Mouse (Mus musculus): ENCODE measurements around the gene Gcdh. TPM values are rescaled to one million over a fixed set of nuclear protein-coding genes. Genes with fewer than 3 reads are reported as not detected.

Gene Gcdh
- 34.7 and 51.0 TPM in 2 replicates for total RNA-seq (2014; fragmentation: Nextera tagmentation)
- total RNA-seq (2017), result 37.0 and 42.9 TPM in 2 replicates

GRCm38 (mm10) chr8:84893709-84894134 lies at the start of gene Gcdh:
TSS of gene Gcdh (minus strand) at chr8:84893921.
- ATAC-seq (replicated peaks; ENCODE audit: low FRiP score, low TSS enrichment, poor library complexity, severe bottlenecking), result peak; percentile 99

GRCm38 (mm10) chr8:84937620-84938485 lies 44.1 kb upstream of the Gcdh start:
- ATAC-seq (replicated peaks; ENCODE audit: low FRiP score, low TSS enrichment, poor library complexity, severe bottlenecking), result 0 out of 2 replicates have a peak, but pooled peaks have one; percentile 20

DNA sequence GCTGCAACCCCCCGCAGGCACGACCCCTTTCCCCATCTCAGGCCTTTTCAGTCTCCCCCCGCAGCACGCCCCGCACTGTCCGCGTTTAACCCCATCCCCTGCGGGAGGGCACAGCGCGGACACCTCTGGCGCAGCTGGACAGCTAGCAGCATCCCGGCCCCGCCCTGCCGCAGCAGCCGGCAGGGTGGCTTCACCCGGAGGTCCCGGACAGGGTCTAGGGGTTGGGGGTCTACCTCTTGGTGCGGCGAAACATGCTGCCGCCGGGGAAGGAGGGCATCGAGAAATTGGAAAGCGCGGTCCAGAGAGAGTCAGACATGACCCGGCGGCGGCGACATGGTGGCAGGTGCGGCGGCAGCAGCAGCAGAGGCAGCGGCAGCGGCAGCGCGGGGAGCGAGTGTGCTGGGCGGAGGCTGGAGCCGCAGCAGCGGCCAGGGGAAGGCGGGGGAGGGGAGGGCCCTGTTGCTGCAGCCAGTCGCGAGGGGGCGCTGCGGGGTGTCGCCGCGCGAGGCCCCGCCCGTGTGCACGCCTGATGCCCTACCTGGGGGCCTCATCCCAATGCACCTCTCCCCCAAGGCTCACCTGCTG lies 43.3 kb upstream of the Gcdh start, which contains the start of gene Mast1:
Gene Mast1, minus strand, starts transcription at position 398 of the 585 bp plus-strand sequence.
- ATAC-seq (replicated peaks; ENCODE audit: low FRiP score, low TSS enrichment, poor library complexity, severe bottlenecking), result peak; percentile 72

DNA sequence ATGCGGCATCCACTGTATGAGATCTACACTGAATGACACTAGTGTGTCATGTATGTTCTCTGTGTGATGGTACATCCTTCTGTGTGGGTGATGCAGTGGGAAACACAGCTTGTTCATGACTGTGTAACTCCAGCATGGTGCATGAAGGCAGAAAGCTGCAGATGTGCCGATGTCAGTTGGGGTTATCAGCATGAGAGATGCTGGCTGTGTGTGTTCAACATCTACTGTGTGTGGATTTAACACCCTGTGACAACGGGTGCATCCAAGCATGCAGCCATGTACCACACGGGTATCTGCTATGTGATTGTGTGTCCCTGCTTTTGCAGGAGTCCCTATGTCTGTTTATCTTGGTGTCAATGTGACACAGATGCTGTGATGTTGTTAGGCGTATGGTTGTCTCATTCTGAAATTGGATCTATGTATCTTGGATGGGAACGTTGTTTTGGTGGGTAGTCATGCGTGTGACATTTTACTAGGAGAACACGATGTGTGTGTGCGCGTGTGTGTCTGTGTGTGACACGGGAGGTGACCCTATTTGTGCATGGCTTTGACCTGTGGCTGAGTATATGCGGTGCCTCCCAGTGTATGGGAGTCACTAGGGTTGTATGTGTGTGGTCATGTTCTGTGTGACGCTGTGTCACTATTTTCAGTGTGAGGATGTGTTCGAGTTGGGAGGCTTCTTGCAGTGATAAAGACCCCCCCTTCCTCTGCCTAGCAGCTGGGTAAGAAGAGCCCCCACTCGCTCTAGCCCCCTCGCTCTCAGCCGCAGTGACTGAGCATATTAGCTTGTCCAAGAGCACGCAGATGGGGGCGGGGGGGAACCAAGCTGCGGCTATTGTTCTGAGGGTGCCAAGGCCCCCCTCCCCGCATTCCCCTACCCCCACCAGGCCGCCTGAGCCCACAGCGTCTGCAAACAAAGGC lies 42.6 kb upstream of the Gcdh start:
- ATAC-seq (replicated peaks; ENCODE audit: low FRiP score, low TSS enrichment, poor library complexity, severe bottlenecking), result peak; percentile 40

DNA sequence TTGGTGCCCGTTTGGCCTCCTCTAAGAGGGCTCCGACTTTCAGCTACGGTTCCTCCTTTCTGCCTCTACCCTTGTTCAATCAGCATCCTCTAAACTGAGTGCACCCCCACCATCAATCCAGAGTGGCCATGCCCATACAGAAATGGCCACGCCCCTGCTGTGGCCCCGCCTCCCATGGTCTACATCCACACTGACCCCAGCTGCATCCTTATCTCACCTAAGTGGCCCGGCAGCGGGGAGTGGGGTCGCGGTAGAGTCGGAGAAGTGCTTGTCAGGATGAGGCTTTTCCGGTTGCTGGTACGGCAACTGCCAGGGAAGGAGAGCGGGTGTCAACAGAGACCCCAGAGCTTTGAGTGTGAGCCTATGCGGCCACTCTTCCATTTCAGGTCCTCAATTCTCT lies 41.8 kb upstream of the Gcdh start:
- 0 out of 2 replicates have a peak, but pooled peaks have one; percentile 7 for ATAC-seq (replicated peaks; ENCODE audit: low FRiP score, low TSS enrichment, poor library complexity, severe bottlenecking)

DNA sequence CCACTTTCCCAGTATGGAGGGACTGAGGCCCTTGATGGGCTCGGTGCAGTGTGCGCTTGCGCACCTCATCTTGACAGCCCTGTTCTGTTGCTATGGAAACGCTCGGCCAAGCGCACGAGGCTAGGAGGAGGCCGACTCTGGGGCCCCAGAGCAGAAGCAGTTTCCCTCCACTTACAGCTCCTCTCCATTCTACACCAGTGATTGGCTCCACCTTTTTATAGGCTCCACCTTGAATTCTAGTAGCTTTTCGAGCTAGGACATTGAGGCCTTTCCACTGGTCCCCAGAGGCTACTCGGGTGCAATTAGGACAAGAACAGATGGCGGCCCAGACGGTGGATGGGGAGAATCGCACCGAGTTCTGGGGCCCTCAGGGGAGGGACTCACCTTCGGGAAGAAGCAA lies 41.1 kb upstream of the Gcdh start:
- no peak for ATAC-seq (replicated peaks; ENCODE audit: low FRiP score, low TSS enrichment, poor library complexity, severe bottlenecking)

GRCm38 (mm10) chr8:84933767-84934559 lies 40.2 kb upstream of the Gcdh start:
- ATAC-seq (replicated peaks; ENCODE audit: low FRiP score, low TSS enrichment, poor library complexity, severe bottlenecking), result no peak

DNA sequence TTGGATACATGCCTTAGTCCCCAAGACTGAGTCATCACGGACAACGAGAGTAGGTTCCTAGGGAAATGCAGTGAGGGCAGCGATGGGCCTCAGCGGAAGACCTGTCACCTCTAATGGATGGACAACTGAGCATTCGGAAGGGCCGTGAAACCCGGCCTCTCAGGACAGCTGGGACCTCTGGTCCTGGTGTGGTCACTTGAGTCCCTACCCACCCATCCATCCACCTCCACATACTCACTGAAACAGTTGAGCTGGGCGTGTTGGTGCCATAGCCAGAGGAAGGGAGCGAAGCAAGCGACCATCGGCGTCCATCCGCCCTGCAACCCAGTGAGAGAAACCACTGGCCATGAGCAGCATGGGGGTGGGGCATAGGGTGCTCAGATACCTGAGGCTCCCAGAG lies 36.9 kb upstream of the Gcdh start:
- no peak for ATAC-seq (replicated peaks; ENCODE audit: low FRiP score, low TSS enrichment, poor library complexity, severe bottlenecking)

DNA sequence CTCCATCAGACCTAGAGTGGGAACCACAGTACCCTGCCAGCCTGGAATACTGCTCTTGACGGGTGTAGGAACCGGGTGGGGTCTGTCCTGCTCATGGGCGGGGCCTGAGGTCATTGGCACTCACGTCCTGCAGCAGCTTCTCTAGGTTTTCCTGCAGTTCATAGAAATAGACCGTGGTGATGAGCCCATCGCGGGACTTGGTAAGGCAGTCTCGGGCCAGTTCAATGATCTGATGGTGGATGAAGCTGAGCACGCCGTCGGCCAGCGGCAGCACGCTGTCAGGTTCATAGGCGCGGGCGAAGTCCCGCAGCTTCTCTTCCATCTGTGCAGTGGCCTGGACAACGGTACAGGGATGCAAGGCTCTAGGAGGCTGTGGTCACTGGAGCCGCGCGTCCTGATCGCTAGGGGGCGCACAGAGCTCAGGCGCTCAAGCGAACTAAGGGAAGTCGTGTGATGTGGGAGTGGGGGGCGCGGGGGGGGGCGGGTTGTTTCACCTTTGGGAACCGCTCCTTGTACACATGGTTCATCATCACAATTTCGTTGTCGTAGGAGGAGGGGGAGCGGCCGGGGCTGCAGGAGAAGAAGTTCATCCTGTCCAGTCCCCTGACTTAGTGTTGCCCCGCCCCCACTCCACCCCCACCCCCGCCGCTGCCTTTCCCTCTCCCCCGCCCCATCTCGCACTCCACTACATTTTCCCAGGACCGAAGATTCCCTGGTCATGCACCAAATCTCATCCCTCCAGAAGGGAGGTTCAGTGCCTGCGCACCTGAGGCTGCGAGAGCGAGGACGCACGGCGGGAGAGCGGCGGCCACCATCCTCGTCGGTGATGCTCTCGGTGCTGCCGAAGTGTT lies 35.0 kb upstream of the Gcdh start:
- ATAC-seq (replicated peaks; ENCODE audit: low FRiP score, low TSS enrichment, poor library complexity, severe bottlenecking), result peak; percentile 70

DNA sequence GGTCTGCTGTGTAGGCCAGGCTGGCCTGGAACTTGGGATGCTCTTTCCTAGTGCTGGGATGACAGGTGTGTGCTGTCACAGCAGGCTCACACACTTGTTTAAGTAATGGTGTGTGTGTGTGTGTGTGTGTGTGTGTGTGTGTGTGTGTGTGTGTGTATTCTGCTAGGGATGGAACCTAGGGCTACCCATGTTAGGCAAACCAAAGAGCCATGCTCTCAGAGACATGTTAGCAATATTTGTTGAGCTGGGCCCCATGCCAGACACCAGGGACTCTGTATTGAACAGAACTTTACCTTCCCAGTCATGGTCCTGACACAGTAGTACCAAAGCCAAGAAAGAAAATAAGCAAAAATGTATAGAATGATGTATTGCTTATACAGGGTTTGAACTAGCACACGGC lies 33.8 kb upstream of the Gcdh start:
- no peak for ATAC-seq (replicated peaks; ENCODE audit: low FRiP score, low TSS enrichment, poor library complexity, severe bottlenecking)

DNA sequence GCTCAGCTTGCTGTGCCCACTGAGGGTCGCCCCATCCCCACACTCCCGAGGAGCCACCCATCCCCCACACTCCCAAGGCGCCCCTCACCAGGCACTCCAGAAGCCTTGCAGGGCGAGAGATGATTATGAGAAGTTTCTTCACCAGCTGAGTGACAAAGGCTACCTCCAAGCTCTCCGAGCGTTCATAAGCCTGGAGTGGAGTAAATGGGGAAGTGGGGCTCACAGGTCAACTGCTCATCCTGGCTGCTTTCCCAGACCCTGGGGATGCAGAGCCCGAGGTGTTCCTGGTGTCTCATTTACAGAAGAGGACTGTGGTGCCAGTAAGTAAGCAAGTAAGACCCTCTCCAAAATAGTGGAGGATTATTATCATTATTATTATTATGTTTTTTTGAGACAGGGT lies 31.8 kb upstream of the Gcdh start:
- ATAC-seq (replicated peaks; ENCODE audit: low FRiP score, low TSS enrichment, poor library complexity, severe bottlenecking), result no peak

DNA sequence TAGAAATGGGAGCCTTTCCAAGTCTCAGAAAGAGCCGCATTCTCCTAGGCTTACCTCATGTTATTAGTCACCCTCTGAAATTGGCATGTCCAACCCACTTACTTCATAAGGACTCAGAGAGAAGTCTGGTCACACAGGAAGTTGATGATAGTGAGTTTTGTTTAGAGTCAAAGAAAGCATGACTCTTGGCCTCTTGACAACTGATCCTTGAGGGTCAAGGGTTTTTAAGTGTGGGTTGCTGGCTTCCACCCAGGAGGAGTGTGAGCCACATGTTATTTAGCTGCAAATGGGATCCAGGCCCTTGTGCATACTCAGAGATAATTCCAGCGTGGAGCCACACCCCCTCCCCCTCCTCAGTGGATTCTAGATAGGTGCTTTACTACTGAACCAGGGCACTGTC lies 27.9 kb upstream of the Gcdh start:
- ATAC-seq (replicated peaks; ENCODE audit: low FRiP score, low TSS enrichment, poor library complexity, severe bottlenecking), result no peak

GRCm38 (mm10) chr8:84918646-84919045 lies 24.9 kb upstream of the Gcdh start:
- no peak for ATAC-seq (replicated peaks; ENCODE audit: low FRiP score, low TSS enrichment, poor library complexity, severe bottlenecking)

DNA sequence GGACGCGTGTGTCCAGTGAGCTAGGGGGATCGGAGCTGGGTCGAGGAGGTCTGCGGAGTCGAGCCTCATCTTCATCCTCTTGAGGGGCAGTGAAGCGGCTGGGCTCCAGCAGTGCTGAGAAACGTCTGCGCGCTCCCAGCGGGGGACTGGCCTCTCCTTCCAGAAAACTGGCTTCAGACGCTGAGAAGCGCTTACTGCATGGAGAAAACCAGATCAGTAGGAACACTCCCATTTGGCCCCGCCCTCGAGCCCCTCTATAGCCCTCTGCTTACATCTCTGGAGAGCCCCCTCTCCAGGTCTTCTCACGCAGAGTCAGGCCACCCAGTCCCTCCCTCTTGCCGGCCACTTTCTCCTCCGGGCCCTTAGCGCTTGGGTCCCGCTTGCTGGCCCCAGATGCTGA lies 24.1 kb upstream of the Gcdh start:
- ATAC-seq (replicated peaks; ENCODE audit: low FRiP score, low TSS enrichment, poor library complexity, severe bottlenecking), result no peak

DNA sequence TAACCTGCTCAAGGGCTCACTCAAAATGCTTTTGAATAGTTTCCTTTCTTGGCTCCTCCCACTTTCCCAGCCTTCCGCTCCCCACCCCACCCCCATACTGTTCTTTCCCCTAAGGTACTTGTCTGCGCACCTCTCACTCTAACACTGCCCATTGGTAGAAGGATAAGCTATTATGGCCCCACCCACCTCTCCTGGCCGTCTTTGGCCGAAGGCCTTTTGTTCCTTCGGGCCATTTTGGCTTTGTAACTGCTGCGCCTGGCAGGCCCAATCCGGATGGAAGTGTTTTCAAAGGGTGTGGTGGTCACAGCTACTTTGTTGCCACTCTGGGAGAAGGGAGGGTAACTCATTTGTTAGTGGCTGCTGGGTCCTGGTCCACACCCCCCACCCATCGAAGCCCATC lies 21.5 kb upstream of the Gcdh start:
- ATAC-seq (replicated peaks; ENCODE audit: low FRiP score, low TSS enrichment, poor library complexity, severe bottlenecking), result no peak

DNA sequence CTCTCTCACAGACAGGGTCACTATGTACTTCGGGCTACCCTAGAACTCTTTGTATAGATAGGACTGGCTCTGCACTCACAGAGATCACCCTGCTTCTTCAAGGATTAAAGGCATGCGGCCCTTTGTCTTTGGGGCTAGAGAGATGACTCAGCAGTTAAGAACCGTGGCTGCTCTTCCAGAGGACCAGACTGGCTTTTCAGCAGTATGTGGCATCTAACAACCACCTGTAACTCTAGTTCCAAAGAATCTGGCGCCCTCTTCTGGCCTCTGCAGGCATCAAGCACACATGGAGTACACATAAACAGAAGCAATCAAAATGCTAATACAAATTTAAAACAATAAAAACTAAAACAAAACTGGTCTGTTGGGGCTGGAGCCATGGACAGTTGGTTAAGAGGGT lies 20.2 kb upstream of the Gcdh start:
- ATAC-seq (replicated peaks; ENCODE audit: low FRiP score, low TSS enrichment, poor library complexity, severe bottlenecking), result peak; percentile 31; the same call in 1 of the 2 replicates

- ATAC-seq (replicated peaks; ENCODE audit: low FRiP score, low TSS enrichment, poor library complexity, severe bottlenecking), result no peak
Measured at GRCm38 (mm10) chr8:84913502-84913900, 19.8 kb upstream of the Gcdh start.

DNA sequence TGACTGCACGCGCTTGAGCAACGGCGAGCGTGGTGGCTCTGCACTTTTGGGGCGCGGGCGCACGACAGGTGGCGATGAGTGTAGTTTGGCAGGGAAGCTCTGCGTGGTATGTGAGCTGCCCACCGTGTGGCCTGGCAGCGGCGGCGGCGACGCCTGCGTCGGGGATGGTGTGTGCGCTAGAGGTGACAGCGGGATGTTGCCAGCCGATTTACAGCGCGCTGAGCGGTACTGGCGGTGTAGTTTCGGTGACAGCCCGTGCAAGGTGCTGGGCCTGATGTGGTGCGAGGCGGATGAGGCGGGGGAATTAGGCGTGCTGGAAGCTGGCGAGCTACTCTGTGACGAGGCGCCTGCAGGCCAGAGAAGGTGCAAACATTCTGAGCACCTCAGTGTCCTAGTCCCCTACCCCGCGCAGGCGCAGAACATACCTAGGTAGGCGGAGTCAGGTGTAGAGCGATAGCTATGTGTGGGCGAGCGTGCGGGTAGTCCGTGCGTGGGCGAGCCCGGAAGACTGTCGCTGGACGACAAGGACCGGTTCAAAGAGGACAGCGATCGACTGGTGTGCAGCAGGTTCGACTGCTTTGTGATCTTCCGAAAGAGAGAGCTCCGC lies 19.3 kb upstream of the Gcdh start:
- ATAC-seq (replicated peaks; ENCODE audit: low FRiP score, low TSS enrichment, poor library complexity, severe bottlenecking), result peak; percentile 48

Data from megakaryocyte-erythroid progenitor cell, adult 5-6 weeks (primary cell).